Mouse (Mus musculus) cerebellum, postnatal 25 days (tissue): ENCODE measurements around the gene Dennd4c.

Experiments used
- DNase-seq, 2 experiments: peaks; one replicate each; pipeline ENCODE4 v3.0.0; 2021; ENCODE audit warnings: mixed read lengths in 2 of 2

Dennd4c gene

DNA sequence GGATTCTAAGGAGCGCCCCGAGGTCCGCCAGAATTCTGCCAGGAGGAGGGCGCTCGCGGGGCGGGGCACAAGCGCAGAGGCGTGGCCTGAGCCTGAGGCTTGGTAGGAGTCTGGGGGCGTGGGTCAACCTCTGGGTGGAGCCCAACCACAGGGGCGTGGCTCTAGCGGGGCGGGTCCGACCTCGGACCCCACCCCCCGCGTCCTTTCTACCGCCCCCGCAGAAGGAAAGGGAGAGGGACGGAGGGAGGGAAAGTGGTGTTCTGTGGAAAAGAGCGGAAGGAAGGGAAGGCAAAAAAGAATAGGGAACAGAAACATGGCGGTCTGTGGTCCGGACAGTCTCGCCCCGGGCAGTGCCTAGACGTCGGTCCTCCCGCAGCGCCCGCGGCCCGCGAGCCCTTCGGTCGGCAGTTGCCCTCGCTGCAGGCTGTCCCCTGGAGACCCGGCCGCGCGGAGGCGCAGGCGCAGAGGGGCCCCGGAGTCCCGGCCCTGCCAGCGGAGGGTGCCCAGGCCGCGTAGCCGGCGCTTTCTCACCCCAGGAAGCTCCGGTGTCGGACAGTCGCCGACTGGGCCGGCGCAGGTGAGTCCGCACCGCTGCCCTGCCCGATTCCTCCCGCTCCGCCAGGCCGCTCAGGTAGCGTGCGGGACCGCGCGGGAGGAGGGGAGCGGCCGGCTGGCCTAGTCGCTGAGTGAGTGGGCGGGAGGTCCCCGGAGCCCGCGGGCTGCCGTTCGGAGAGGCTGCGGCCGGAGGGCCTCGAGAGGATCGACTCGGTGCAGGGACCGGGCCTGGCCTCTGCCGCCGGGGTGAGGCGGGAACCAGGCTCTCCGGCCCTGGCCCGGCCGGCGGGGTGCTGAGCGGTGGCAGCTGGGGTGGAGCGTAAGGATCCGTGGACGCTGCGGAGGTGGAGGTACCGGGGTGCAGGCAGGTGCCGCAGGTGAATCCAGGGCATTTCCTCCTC lies at the start of gene Dennd4c:
Gene Dennd4c, plus strand, starts transcription at position 220 of the 956 bp plus-strand sequence.
- peak; percentile 90 to 96 for DNase-seq

DNA sequence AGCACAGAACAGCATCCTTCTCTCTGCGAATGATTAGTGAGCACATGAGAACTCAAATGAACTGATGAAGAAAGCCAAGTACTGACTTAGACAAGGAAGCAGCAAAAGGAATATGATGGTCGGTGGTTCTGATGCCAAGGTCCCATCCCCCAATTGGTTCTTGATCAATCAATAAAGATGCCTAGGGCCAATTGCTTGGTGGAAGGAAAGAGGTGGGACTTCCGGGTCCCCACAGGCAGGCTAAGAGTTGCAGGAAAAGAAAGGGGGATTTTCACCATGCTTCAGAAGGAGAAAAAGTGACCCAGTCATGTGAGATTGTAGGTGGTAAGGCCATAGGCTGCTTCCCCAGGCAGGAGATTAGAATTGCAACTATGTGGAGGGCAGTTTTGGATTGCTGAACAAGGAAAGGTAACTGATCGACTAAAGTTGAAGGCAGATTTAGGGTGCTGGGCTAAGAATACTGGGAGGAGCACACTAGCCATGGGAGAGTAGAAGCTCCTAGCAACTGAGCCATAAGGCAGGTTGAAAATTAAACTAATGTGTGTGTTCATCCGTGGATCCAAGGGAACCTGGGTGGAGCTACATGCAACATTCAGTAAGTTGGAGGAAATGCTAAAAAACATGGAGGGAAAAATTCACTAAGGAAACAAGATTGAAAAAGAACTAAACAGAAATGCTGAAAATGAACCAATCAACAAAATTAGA lies 49.0 kb upstream of the Dennd4c start:
- DNase-seq = no peak

DNA sequence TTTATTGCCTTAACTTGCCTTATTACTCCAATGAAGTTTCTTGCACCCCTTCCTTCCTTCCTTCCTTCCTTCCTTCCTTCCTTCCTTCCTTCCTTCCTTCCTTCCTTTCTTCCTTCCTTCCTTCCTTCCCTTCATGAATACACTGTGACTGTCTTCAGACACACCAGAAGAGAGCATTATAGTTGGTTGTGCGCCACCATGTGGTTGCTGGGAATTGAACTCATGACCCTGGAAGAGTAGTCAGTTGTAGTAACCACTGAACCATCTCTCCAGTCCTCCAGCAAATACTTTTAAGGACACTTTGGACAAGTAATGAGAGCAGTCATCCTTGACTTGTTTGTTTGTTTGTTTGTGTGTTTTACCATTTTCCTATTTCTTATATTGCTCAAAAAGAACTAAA lies 39.6 kb upstream of the Dennd4c start:
- peak in 1 of 2 experiments; percentile 16 for DNase-seq

DNA sequence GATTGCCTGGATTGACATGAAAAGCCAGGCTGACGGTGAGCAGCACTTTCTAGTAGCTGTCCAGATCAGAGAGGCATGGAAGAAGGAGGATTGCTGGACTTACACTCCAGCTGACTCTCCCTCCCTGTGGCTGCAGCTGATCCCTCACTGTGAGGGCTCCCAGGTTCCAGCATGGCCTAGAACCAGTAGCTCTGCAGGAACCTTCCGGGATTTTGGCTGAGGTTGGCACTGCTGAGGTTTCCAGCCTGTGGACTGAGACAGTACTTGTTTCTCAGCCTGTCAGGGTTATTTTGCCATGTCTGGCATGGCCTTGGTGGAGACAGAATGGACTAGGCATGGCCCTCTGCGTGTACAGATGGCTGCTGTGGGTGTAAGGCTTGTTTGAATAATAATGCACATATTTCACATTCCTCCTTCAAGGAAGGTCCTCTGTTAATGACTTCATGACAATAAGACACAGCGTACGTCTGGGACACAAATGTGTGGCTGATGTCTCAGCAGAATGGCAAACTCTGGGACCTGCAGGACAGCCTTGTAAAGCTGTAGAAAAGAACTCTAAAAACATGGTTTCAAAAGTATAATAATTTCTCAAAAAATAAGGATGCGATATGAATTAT lies 38.2 kb upstream of the Dennd4c start:
- DNase-seq = peak; percentile 79 to 80

DNA sequence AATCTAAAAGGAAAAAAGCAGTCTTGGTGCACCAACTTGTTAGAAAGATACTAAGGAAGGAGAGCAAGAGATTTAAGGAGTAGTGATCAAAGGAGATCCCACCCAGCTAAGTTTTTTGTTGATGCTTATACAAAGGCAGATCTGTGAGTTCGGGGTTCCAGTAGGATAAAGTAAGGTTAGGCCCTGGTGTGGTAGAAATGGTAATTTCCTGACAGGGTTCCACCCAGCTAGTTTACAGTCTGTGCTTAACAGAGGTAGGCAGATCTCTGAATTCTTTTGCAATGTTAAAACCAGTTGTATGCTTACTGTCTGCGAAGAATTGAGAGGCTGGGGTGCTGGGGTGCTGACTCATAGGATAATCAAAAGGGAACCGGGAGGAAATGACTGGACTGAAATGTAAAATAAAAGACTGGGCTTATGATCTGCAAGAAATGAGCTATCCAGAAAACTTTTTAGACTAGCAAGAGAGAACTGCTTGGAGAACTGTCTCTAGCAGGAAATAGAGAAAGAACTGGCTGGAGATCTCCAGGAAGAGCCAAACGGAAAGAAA lies 37.6 kb upstream of the Dennd4c start:
- no peak for DNase-seq

DNA sequence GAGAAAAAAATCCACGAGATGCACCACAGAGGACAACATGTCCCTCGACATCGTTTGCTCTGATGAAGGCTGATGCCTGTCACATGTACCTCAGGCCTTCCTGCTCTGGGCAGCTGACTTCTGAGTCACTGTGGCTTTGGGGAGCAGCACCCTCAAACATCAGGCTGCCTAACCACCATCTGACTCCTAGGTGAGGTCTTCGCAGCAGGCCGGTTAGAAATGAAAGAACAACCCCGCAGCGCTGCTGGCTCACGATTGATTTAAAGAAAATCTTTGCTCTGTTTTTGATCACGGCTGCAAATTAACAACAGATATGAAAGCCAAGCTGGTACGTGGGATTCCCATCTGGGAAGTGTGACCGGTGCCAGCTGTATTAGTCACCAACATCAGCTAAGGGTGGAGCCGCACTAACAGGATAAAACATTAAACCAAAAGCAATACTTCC lies 35.6 kb upstream of the Dennd4c start:
- no peak for DNase-seq

DNA sequence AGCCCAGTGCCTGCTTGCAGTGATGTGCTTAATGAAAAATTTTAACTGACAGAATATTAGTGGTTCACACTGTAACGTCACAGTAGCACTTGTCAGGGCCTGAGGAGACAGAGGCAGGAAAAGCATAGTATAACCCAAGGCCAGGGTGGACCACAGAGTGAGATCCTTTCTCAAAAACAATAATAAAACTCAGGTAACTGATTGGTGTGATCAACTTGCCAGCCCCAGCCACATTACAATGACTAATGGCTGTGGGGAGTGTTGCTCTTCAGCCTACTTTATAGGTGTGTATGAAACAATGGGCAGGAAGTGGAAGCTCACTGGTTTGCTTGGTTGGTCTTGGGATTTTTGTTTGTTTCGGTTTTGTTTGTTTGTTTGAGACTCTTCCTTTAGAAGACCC lies 34.8 kb upstream of the Dennd4c start:
- no peak for DNase-seq

DNA sequence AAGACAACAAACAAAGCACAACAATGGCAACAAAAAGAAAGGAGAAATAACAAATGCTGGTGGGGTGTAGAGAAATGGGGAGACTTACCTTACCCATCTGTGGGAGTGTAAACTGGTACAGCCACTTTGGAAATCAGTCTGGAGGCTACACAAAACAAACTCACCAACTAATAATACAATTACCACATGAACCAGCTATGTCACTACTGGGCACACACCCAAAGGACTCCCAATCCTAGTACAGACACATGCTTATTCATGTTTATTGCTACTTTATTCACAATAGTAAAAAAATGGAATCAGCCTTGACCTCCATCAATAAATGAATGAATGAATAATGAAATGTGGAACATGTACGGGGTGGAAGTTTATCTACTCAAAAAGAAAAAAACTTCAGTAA lies 33.0 kb upstream of the Dennd4c start:
- no peak for DNase-seq

DNA sequence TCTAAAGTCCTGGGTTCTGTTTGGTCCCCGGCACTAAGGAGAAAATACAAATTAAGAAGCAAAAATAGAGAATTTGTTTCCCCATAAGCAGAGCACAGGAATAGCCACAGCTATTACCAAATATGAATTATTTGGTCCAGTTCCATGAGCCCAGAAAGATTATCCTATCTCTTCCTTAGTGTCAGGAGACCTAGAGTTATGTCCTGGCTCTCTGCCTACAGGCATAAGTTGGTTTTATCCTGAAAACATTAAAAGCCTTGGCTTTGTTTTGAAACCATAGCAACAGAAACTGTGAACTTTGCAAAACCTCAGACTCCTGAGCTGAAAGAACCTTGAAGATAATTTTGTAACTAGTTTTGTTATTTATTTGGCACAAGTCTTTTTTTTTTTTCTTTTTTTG lies 31.2 kb upstream of the Dennd4c start:
- no peak for DNase-seq

DNA sequence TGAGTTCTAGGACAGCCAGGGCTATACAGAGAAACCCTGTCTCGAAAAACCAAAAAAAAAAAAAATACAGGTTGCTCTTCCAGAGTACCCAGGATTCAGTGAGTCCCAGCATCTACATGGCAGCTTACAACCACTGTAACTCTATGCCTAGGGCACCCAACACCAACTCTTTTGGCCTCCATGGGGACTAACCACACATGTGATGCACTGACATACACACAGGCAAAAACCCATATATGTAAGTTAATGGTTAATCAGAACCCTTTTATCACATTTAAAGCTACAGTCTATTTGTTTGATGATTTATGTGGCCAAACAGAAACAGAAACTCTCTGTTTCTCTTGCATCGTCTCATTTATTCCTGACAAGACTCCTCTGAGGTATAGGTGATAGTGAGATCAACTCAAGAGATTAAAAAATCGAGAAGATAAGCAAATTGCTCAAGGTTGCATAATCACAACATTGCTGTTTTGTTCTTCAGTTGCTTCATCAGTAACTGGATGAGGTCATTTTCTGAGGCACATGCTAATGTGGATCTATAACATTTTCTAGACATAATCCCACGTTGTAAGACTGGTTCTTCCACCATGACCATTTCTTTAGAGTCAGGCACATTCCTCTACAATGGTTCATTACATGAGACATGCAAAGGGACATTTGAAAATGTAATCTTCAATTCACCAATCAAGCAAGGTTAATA lies 29.3 kb upstream of the Dennd4c start:
- no peak for DNase-seq

DNA sequence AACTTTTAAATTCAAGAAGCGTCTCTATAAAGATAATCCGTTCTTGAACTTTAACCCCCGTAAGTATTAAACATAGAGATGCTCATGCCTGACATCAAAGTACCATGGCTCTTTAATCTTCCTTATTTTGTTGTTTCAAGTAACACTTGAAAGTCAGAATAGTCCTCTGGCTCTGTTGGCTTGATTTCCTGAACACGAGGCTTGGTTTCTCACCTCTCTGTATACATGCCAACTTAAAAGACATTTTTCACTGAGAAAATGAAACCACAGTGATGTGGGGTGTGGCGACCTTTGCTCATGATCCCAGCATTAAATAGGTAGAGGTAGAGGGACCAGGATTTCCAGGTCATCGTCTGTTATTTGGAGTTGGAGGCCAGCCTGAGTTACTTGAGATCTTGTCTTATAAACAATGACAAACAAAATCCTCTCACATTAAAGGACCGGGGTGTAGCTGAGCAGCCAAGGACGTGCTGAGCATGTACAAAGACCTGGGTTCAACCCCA lies 26.4 kb upstream of the Dennd4c start:
- no peak for DNase-seq

DNA sequence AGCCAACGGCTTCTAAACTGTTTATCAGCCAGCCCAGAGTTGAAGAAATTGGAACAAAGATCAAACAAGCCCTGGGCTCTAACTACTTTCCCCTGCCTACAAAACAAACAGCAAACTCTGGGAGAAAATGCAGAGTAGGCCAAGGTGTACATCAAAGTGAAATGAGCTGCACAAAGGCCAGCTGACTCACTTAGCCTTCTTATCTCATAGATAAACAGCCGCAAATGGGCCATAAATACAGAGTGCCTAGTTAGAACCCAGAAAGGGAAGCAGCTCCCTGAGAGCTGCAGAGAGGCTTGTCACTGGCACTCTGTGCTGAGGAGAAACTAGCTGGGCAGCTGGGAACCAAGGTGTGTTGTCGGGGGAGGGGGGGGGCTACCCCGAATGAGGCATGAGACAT lies 23.2 kb upstream of the Dennd4c start:
- no peak for DNase-seq

DNA sequence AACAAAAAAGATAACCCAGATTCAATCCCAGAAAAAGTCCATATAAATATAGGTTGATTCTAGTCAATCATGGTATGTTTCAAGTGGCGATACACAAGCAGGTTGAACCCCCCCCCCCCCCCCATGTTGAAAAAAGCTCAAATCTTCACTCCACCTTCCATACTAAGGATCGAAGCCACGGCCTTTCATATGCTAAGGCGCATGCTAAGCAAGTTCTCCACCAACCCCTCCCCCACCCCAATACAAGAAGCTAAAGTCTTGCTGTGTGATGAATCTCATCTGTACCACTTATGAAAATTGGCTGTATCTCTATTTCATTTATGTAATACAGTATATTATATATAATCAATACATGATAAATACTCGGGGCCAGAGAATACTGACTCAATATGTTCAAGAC lies 22.2 kb upstream of the Dennd4c start:
- DNase-seq = no peak

DNA sequence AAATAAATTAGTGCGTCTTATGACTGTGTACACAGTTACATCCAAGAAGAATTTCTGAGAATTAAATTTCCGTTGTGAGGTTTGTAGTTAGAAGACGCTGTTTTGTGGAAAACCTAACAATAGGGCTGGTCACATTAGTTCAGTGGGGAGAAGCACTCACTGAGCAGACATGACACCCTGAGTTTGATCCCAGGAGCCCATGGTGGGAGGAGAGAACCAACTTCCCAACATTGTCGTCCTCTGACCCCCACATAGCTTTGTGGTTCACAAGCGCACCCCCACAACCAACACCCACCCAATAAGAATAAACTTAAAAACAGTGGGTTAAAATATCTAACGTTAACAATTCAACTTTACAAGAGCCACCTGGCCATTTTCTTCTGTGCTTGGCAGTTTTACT lies 18.5 kb upstream of the Dennd4c start:
- DNase-seq = no peak

DNA sequence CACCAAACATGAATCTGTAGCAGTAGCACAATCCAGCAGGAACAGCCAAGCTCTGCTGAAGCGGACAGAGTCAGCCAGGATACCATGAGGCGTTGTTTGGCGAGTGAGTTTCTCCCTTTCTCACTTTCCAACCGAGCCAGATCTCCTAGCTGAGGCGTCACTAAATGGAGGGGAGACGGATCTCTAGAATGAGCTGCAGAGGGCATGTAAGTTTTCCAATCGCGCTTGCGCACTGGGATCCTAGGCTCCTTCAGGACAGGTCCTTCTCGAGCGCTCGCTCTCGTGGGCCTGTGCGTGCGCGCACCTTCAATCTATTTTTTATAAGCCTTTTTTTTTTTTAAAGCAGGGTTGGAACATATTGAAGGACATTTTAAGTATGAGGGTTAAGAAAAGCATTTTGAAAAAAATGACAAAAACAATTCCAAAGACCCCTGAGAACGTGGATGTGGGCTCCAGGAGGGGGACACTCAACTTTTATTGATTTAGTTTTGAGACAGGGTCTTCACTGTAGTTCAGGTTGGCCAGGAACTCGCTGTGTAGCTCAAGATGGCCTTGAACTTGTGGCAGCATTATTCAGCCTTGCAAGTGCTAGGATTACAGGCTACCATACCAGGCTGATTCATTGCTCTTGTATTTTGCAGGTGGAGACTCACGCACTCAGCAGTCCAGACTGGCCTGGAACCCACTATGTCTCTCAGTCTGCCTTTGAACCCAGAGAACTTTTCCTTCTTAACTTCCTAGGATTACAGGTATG lies 14.1 kb upstream of the Dennd4c start:
- DNase-seq = no peak

DNA sequence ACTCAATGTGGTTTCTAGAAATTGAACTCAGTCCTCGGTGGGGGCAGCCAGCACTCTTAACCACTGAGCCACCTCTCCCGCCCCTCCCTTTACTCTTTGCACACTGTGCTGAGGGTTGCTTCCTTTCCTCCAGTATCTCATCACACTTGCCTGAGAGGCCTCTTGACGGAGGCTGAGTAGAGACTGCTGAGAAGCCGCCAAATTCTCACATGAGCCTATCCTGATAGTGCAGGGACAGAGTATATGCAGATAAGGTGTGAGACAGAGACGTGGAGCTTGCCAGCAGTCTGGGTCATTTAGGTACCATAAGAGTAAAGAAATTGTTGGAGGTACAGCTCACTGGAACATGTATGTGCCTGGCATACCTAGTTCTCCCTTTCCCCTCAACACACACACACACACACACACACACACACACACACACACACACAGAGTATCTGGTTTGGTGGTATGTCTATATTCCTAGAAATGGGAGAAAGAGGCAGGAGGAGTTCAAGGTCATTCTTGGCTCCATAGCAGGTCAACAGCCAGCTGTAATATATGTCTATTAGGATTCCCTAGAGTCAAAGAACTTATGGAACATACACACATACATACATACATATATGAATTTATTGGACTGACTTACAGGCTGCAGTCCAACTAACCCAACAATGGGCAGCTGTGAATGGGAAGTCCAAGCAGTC lies 8.9 kb upstream of the Dennd4c start:
- DNase-seq = no peak

DNA sequence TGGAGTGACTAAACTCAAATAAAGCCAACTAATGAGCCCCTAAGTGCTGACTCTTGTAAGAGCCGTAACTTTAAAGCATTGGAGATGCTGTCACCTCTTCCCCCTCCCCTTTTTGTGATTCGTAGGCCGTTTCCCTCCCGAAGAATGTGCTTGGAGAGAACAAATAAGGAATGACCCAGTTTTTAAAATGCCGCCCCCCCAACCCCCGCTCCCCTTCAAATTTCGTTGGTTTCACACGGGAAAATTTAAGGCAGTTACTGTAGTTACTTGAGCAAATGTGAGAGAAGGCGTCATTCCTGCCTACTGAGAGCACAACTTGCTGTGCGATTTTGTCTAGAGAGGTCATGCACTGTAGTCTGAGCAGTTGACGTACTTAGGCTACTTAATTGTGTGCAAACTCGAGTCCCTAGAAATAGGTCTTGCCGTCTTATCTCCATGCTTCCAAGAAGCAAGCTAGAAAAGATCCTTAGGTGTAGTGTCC lies 1.0 kb downstream of the Dennd4c start:
- DNase-seq = peak in 1 of 2 experiments; percentile 27

DNA sequence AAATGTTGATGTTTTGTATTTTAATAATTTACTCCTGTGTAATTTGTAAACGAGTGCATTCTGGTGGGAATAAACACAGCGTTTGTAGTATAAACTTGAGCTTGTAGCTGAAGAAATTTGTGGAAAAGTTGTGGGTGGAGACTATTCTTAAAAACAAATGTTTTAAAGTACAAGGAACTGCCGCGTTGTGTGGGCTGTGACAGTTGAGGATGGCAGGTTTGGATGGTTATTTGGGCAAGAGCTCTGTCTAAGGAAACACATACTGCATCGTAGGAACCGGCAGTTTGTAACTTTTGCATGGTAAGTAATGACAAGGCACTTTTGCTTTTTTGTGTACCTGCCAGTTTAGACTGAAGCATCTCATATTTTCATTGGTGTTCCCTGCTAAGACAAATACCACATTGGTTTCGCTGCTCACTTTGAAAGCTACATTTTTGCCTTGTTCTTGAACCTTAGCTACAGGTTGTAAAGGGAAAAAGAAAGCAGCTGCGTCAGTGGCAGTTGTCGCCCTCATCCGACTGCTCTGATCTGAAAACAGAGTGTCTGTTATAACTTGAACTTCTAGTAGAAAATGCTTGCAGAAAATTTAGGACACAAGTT lies 2.1 kb downstream of the Dennd4c start:
- DNase-seq = no peak

DNA sequence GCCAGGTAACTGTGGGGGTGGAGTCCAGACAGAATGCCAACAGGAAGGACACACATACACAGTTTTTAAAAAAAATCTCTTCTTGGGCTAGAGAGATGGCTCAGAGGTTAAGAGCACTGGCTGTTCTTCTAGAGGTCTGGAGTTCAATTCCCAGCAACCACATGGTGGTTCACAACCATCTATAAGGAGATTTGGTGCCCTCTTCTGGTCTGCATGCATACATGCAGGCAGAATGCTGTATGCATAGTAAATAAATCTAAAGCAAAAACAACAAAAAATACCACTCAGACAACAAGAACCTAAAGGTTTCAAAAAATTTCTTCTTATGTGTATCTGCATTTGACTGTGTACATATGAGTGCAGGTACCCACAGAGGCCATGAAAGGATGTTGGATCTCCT lies 16.0 kb downstream of the Dennd4c start:
- DNase-seq = no peak

DNA sequence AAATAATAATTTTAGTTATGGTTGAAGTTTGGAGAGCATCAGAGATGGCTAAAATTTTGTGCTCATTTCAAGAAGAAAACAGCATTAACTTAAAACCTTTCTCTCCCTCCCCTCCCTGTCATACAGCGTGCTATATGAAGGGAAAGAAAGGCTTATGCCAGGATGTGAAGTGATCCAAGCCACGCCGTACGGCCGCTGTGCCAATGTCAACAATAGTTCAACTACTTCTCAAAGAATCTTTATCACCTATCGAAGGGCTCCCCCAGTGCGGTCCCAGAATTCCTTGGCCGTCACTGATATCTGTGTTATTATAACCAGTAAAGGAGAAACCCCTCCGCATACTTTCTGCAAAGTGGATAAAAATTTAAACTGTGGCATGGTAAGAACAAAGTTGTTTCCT lies 29.2 kb downstream of the Dennd4c start:
- no peak for DNase-seq
